Mouse (Mus musculus) megakaryocyte, embryonic 14.5 days (primary cell): Measurements from ENCODE around the gene Ces1c.

ENCODE experiments used
- FLI1 ChIP-seq: IDR thresholded peaks from 2 replicates; pipeline ENCODE4 v1.6.1; 2012; ENCODE audit warnings: low read length, inconsistent platforms, mixed read lengths
- GATA1 ChIP-seq: IDR thresholded peaks from 3 replicates; pipeline ENCODE4 v1.6.1; 2012; ENCODE audit warnings: mixed read lengths, low read length, inconsistent platforms, borderline replicate concordance

- TF ChIP-seq GATA1 (no peak), FLI1 (no peak)
Measured at GRCm38 (mm10) chr8:93147331-93147730, 16.2 kb upstream of the Ces1c start.
